In the genomic region with DNA sequence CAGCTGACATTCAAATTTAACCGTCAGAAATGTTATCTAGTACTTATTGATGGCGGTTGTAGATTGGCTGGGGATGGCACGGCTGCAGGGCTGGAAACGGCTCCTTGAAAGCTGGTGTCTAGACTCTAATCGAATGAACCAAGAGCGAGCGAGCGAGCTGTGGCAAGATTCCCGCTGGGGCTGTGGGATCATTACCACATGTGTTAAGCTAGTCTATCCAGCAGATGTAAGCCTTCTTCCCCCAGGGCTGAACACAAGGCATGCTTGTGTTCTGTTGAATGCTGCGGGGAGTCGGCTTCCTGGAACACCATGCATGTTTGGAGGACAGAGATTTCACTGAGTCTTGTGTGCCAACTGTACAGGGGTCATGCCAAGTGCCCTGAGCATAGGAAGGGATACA, we compare ENCODE assay signal across 13 mouse cellular contexts. TPM values are rescaled to one million over a fixed set of nuclear protein-coding genes. Genes with fewer than 3 reads are reported as not detected.
A peak's percentile ranks its signal among the peaks of the same experiment; 100 is the strongest.
DNase-seq lines count a peak whose midpoint lies in the region; ATAC-seq and TF ChIP-seq lines count a peak whose summit lies in the region.
"Had no signal": no experiment of that assay in that cellular context is flagged by ENCODE, and none has a peak within 500 bp of the region (broad histone marks: within the 10 kb centered on the region; RNA-seq: fewer than 3 reads in every experiment).

No protein-coding gene starts in this region.

- H3K9ac ChIP-seq in heart, embryonic 13.5 days = no peak overlapping the region
- H3K9ac ChIP-seq in hindbrain, embryonic 14.5 days = no peak overlapping the region
- H3K9ac ChIP-seq in stomach, postnatal 0 days (ENCODE audit: low read length) = no peak overlapping the region
- H3K9ac ChIP-seq: liver, embryonic 15.5 days had no signal

- H3K27me3 ChIP-seq in heart, embryonic 13.5 days (replicated peaks) = peaks cover 84% of the 10 kb centered on the region
- no peaks in the 10 kb centered on the region for H3K27me3 ChIP-seq in hindbrain, embryonic 14.5 days (ENCODE audit: control insufficient read depth, insufficient read depth, low read length)
- no peaks in the 10 kb centered on the region for H3K27me3 ChIP-seq in stomach, postnatal 0 days (ENCODE audit: control insufficient read depth, insufficient read depth, low read length)

- WGBS in heart, embryonic 13.5 days = 71% methylated on average over 11 of the region's 11 CpGs
- WGBS in hindbrain, embryonic 14.5 days = 60% methylated on average over 11 of the region's 11 CpGs
- WGBS in stomach, postnatal 0 days = 65% methylated on average over 11 of the region's 11 CpGs

- no peak for TF ChIP-seq CTCF in stomach, postnatal 0 days (IDR thresholded peaks at IDR 0.05; ENCODE audit: low read depth)

- no peak for TF ChIP-seq EP300 in stomach, postnatal 0 days (optimal IDR thresholded peaks at IDR 0.05)

- intact Hi-C loops in heart, postnatal 25 days (cut with DNase I) = no loop called here

- 0 out of 2 replicates have a peak overlapping the region, but pooled peaks have one; percentile 15 for H3K27ac ChIP-seq in heart, embryonic 13.5 days (replicated peaks)
- H3K27ac ChIP-seq in hindbrain, embryonic 14.5 days = peak overlapping the region; percentile 32; the same call in 1 of the 2 replicates
- no peak overlapping the region for H3K27ac ChIP-seq in stomach, postnatal 0 days (replicated peaks)
- H3K27ac ChIP-seq: liver, embryonic 15.5 days had no signal

- H3K4me3 ChIP-seq in heart, embryonic 13.5 days = no peak overlapping the region
- H3K4me3 ChIP-seq in hindbrain, embryonic 14.5 days (replicated peaks; ENCODE audit: low read length) = no peak overlapping the region
- no peak overlapping the region for H3K4me3 ChIP-seq in stomach, postnatal 0 days (ENCODE audit: low read depth, low read length)
- H3K4me3 ChIP-seq: liver, embryonic 15.5 days had no signal

- no peak for DNase-seq in heart, postnatal 25 days (ENCODE audit: low spot score)
- peak; percentile 29 for DNase-seq in urinary bladder, postnatal 14 days (ENCODE audit: low spot score)
- DNase-seq in urinary bladder, adult 2 months (ENCODE audit: low spot score) = no peak
- peak; percentile 52 for DNase-seq in hindbrain, embryonic 14.5 days (ENCODE audit: low spot score)
- DNase-seq in stomach, postnatal 0 days (ENCODE audit: low spot score) = no peak
- no peak for DNase-seq in cerebellum, postnatal 14 days
- DNase-seq in layer of hippocampus, adult 11-12 months (ENCODE audit: low spot score) = no peak
- DNase-seq: thymus, postnatal 4 days had no signal

- H3K4me2 ChIP-seq in heart, embryonic 13.5 days = no peak overlapping the region
- H3K4me2 ChIP-seq in hindbrain, embryonic 14.5 days (replicated peaks) = no peak overlapping the region
- no peak overlapping the region for H3K4me2 ChIP-seq in stomach, postnatal 0 days (replicated peaks; ENCODE audit: low read depth)
- H3K4me2 ChIP-seq: liver, embryonic 15.5 days had no signal

- no peaks in the 10 kb centered on the region for H3K36me3 ChIP-seq in heart, embryonic 13.5 days
- no peaks in the 10 kb centered on the region for H3K36me3 ChIP-seq in hindbrain, embryonic 14.5 days (replicated peaks; ENCODE audit: control insufficient read depth, insufficient read depth)
- no peaks in the 10 kb centered on the region for H3K36me3 ChIP-seq in stomach, postnatal 0 days (ENCODE audit: control insufficient read depth, insufficient read depth, low read length)
- H3K36me3 ChIP-seq: liver, embryonic 15.5 days had no signal

- no peaks in the 10 kb centered on the region for H3K4me1 ChIP-seq in heart, embryonic 13.5 days
- peaks cover 6% of the 10 kb centered on the region; the same call in 1 of the 2 replicates for H3K4me1 ChIP-seq in hindbrain, embryonic 14.5 days (replicated peaks; ENCODE audit: control insufficient read depth, insufficient read depth, low read length)
- H3K4me1 ChIP-seq in stomach, postnatal 0 days (replicated peaks; ENCODE audit: control insufficient read depth, insufficient read depth) = no peaks in the 10 kb centered on the region
- H3K4me1 ChIP-seq: liver, embryonic 15.5 days had no signal

- no peaks in the 10 kb centered on the region for H3K9me3 ChIP-seq in heart, embryonic 13.5 days
- H3K9me3 ChIP-seq in hindbrain, embryonic 14.5 days (ENCODE audit: control insufficient read depth, low read length) = no peaks in the 10 kb centered on the region
- no peaks in the 10 kb centered on the region for H3K9me3 ChIP-seq in stomach, postnatal 0 days (ENCODE audit: control insufficient read depth, low read length)
- H3K9me3 ChIP-seq: liver, embryonic 15.5 days had no signal

- no peak for ATAC-seq in heart, embryonic 13.5 days (ENCODE audit: extremely low read depth, insufficient number of reproducible peaks, low FRiP score, low TSS enrichment)
- no peak for ATAC-seq in hindbrain, embryonic 14.5 days (ENCODE audit: low FRiP score)
- ATAC-seq in stomach, postnatal 0 days (ENCODE audit: low FRiP score, low TSS enrichment) = peak; percentile 24; the same call in 1 of the 2 replicates

RNA-seq across cellular contexts. Expression of a gene that starts 18.6 kb away (rescaled TPM):
- 0.12 and 0.22 TPM in 2 replicates for polyA plus RNA-seq in heart, embryonic 13.5 days (2015; fragmentation: Nextera tagmentation; extraction: Ambion mirVana)
- under 1 TPM in 1 of 2 experiments, not detected in 1; 0.11 TPM for total RNA-seq in heart, postnatal 25 days (2021)
- polyA plus RNA-seq in urinary bladder, adult 2 months (2012; rRNA removed) = 0.22 and 0.57 TPM in 2 replicates
- polyA plus RNA-seq in hindbrain, embryonic 14.5 days (2014; fragmentation: Nextera tagmentation; extraction: Ambion mirVana) = 32.0 and 44.4 TPM in 2 replicates
- polyA plus RNA-seq in stomach, postnatal 0 days (2015; fragmentation: Nextera tagmentation; extraction: Ambion mirVana) = 0.62 and 0.81 TPM in 2 replicates

RNA-seq across cellular contexts. Expression of a gene that starts 32.3 kb away (rescaled TPM):
- polyA plus RNA-seq in heart, embryonic 13.5 days (2015; fragmentation: Nextera tagmentation; extraction: Ambion mirVana) = not detected in 2 replicates
- not detected for total RNA-seq in heart, postnatal 25 days (2021)
- not detected in 2 replicates for polyA plus RNA-seq in urinary bladder, adult 2 months (2012; rRNA removed)
- polyA plus RNA-seq in hindbrain, embryonic 14.5 days (2014; fragmentation: Nextera tagmentation; extraction: Ambion mirVana) = not detected in 2 replicates
- polyA plus RNA-seq in stomach, postnatal 0 days (2015; fragmentation: Nextera tagmentation; extraction: Ambion mirVana) = not detected in 2 replicates
- total RNA-seq: heart, postnatal 14 days had no signal
- polyA plus RNA-seq: large intestine, adult 2 months; liver, embryonic 15.5 days; small intestine, adult 2 months had no signal

RNA-seq across cellular contexts. Expression of a gene that starts 44.0 kb away (rescaled TPM):
- 0.43 and 0.67 TPM in 2 replicates for polyA plus RNA-seq in heart, embryonic 13.5 days (2015; fragmentation: Nextera tagmentation; extraction: Ambion mirVana)
- total RNA-seq in heart, postnatal 25 days (2021) = under 1 TPM in 1 of 2 experiments, not detected in 1; 0.22 TPM
- 0.86 and 1.3 TPM in 2 replicates for polyA plus RNA-seq in urinary bladder, adult 2 months (2012; rRNA removed)
- polyA plus RNA-seq in hindbrain, embryonic 14.5 days (2014; fragmentation: Nextera tagmentation; extraction: Ambion mirVana) = 0.42 and 1.4 TPM in 2 replicates
- polyA plus RNA-seq in stomach, postnatal 0 days (2015; fragmentation: Nextera tagmentation; extraction: Ambion mirVana) = 0.72 and 1.9 TPM in 2 replicates

RNA-seq across cellular contexts. Expression of a gene that starts 54.6 kb away (rescaled TPM):
- not detected in 2 replicates for polyA plus RNA-seq in heart, embryonic 13.5 days (2015; fragmentation: Nextera tagmentation; extraction: Ambion mirVana)
- not detected for total RNA-seq in heart, postnatal 25 days (2021)
- 0.03 and 0.07 TPM in 2 replicates for polyA plus RNA-seq in urinary bladder, adult 2 months (2012; rRNA removed)
- 0.77 and 1.2 TPM in 2 replicates for polyA plus RNA-seq in hindbrain, embryonic 14.5 days (2014; fragmentation: Nextera tagmentation; extraction: Ambion mirVana)
- not detected in 2 replicates for polyA plus RNA-seq in stomach, postnatal 0 days (2015; fragmentation: Nextera tagmentation; extraction: Ambion mirVana)
- total RNA-seq: heart, postnatal 14 days had no signal
- polyA plus RNA-seq: large intestine, adult 2 months; liver, embryonic 15.5 days; small intestine, adult 2 months had no signal

Comparison
In these comparisons a context has a peak if more than half of its experiments do, and no peak if none do; other contexts are left out.
1. DNase-seq: peak in urinary bladder, postnatal 14 days (single experiment) and hindbrain, embryonic 14.5 days (single experiment); none in heart, postnatal 25 days (single experiment), urinary bladder, adult 2 months (single experiment), stomach, postnatal 0 days (single experiment), cerebellum, postnatal 14 days (0 of 2) and layer of hippocampus, adult 11-12 months (single experiment).
2. RNA of a gene that starts 18.6 kb away (polyA plus RNA-seq): 32.0 to 44.4 TPM in hindbrain, embryonic 14.5 days; 0.62 to 0.81 TPM in stomach, postnatal 0 days, 0.22 to 0.57 TPM in urinary bladder, adult 2 months and 0.12 to 0.22 TPM in heart, embryonic 13.5 days; every median in the first group is over 10 times any median in the second.